Mouse (Mus musculus) embryonic facial prominence, embryonic 13.5 days (tissue): ENCODE data around the gene Krt9. TPM values are rescaled to one million over a fixed set of nuclear protein-coding genes. Genes with fewer than 3 reads are reported as not detected.

Experiments used
- ATAC-seq: fragments of 200-750 bp; cut with Nextera tagmentation; 2 replicates; pipeline ENCODE4 v1.8.0; 2017; ENCODE audit warnings: low read depth; ENCODE audit not compliant: insufficient number of reproducible peaks, insufficient read depth, low FRiP score, low TSS enrichment
- H3K27ac ChIP-seq: fragments of 300-500 bp; sonication (generic); 2 replicates; pipeline ENCODE4 v1.5.1; 2015; ENCODE audit warnings: moderate library complexity, mild to moderate bottlenecking, inconsistent platforms
- H3K27me3 ChIP-seq: fragments of 300-500 bp; sonication (generic); 2 replicates; pipeline ENCODE4 v1.6.1; 2015; ENCODE audit warnings: mild to moderate bottlenecking, inconsistent platforms
- H3K36me3 ChIP-seq: fragments of 300-500 bp; sonication (generic); 2 replicates; pipeline ENCODE4 v1.6.1; 2015; ENCODE audit warnings: mild to moderate bottlenecking, inconsistent platforms
- H3K4me1 ChIP-seq: fragments of 300-500 bp; sonication (generic); 2 replicates; pipeline ENCODE4 v1.6.1; 2015; ENCODE audit warnings: inconsistent platforms
- H3K4me2 ChIP-seq: fragments of 300-500 bp; sonication (generic); 2 replicates; pipeline ENCODE4 v1.6.1; 2015; ENCODE audit warnings: moderate library complexity, mild to moderate bottlenecking, inconsistent platforms
- H3K4me3 ChIP-seq: fragments of 300-500 bp; sonication (generic); 2 replicates; pipeline ENCODE4 v1.5.1; 2015; ENCODE audit warnings: mild to moderate bottlenecking, inconsistent platforms
- H3K9ac ChIP-seq: fragments of 300-500 bp; sonication (generic); 2 replicates; pipeline ENCODE4 v1.6.1; 2015; ENCODE audit warnings: mild to moderate bottlenecking, inconsistent platforms
- H3K9me3 ChIP-seq: fragments of 300-500 bp; sonication (generic); 2 replicates; pipeline ENCODE4 v1.6.1; 2016; ENCODE audit warnings: inconsistent platforms
- WGBS: fragments of 180-500 bp; shearing (Covaris S2); methylation state at CpG from one replicate; pipeline ENCODE4 v1.1.7; 2015; ENCODE audit warnings: mixed read lengths; 5-methylcytosine and 5-hydroxymethylcytosine counted together
- polyA plus RNA-seq: library from polyadenylated mRNA; unstranded; fragments of >200 nt; fragmentation: Nextera tagmentation; extraction: Ambion mirVana; gene quantifications from 2 replicates; pipeline ENCODE4 v1.2.1, GENCODE M21; 2015

The Krt9 gene
- polyA plus RNA-seq, 1 experiment from 2014 or later: not detected

- Histone ChIP-seq H3K9ac (no peak overlapping the region), H3K27me3 (no peaks in the 10 kb centered on the region), H3K4me2 (no peak overlapping the region), H3K4me1 (no peaks in the 10 kb centered on the region), H3K36me3 (no peaks in the 10 kb centered on the region), H3K9me3 (no peaks in the 10 kb centered on the region), H3K4me3 (no peak overlapping the region), H3K27ac (no peak overlapping the region)
- 70% methylated on average over 7 of the region's 7 CpGs for WGBS
- no peak for ATAC-seq
Measured at GRCm38 (mm10) chr11:100181725-100182124, 11.3 kb downstream of the Krt9 start.

GRCm38 (mm10) chr11:100179260-100179659, 13.8 kb downstream of the Krt9 start:
- H3K36me3 ChIP-seq: no peaks in the 10 kb centered on the region
- H3K4me2 ChIP-seq: no peak overlapping the region
- no peaks in the 10 kb centered on the region for H3K4me1 ChIP-seq
- no peak for ATAC-seq
- H3K4me3 ChIP-seq: no peak overlapping the region
- H3K9me3 ChIP-seq: no peaks in the 10 kb centered on the region
- no peak overlapping the region for H3K27ac ChIP-seq
- no peaks in the 10 kb centered on the region for H3K27me3 ChIP-seq
- 81% methylated on average over 3 of the region's 3 CpGs for whole genome bisulfite sequencing
- no peak overlapping the region for H3K9ac ChIP-seq

GRCm38 (mm10) chr11:100178307-100178706, 14.7 kb downstream of the Krt9 start:
- H3K4me2 ChIP-seq: no peak overlapping the region
- 80% methylated on average over 5 of the region's 5 CpGs for WGBS
- no peak overlapping the region for H3K9ac ChIP-seq
- no peaks in the 10 kb centered on the region for H3K27me3 ChIP-seq
- H3K36me3 ChIP-seq: no peaks in the 10 kb centered on the region
- H3K4me3 ChIP-seq: no peak overlapping the region
- H3K27ac ChIP-seq: no peak overlapping the region
- H3K9me3 ChIP-seq: no peaks in the 10 kb centered on the region
- no peak for ATAC-seq
- H3K4me1 ChIP-seq: no peaks in the 10 kb centered on the region

GRCm38 (mm10) chr11:100176791-100177190, 16.3 kb downstream of the Krt9 start:
- H3K4me2 ChIP-seq: no peak overlapping the region
- no peak overlapping the region for H3K9ac ChIP-seq
- ATAC-seq: no peak
- H3K27me3 ChIP-seq: no peaks in the 10 kb centered on the region
- H3K4me3 ChIP-seq: no peak overlapping the region
- no peaks in the 10 kb centered on the region for H3K9me3 ChIP-seq
- no peak overlapping the region for H3K27ac ChIP-seq
- WGBS: 65% methylated on average over 9 of the region's 9 CpGs
- H3K4me1 ChIP-seq: no peaks in the 10 kb centered on the region
- H3K36me3 ChIP-seq: no peaks in the 10 kb centered on the region

- H3K4me3 ChIP-seq: no peak overlapping the region
- H3K4me2 ChIP-seq: no peak overlapping the region
- H3K9me3 ChIP-seq: no peaks in the 10 kb centered on the region
- WGBS: 27% methylated on average over 14 of the region's 14 CpGs
- no peak; the same call in 1 of the 2 replicates for ATAC-seq
- no peak overlapping the region for H3K9ac ChIP-seq
- H3K27me3 ChIP-seq: no peaks in the 10 kb centered on the region
- peaks cover 12% of the 10 kb centered on the region; the same call in 1 of the 2 replicates for H3K4me1 ChIP-seq
- no peaks in the 10 kb centered on the region for H3K36me3 ChIP-seq
- H3K27ac ChIP-seq: no peak overlapping the region
Measured at GRCm38 (mm10) chr11:100168765-100169762, 24.0 kb downstream of the Krt9 start.

- no peak for ATAC-seq
- no peaks in the 10 kb centered on the region for H3K36me3 ChIP-seq
- WGBS: 74% methylated on average over 8 of the region's 8 CpGs
- H3K4me2 ChIP-seq: no peak overlapping the region
- no peak overlapping the region for H3K4me3 ChIP-seq
- no peak overlapping the region for H3K27ac ChIP-seq
- H3K27me3 ChIP-seq: no peaks in the 10 kb centered on the region
- H3K9me3 ChIP-seq: no peaks in the 10 kb centered on the region
- H3K9ac ChIP-seq: no peak overlapping the region
- peaks cover 12% of the 10 kb centered on the region; the same call in 1 of the 2 replicates for H3K4me1 ChIP-seq
Measured at GRCm38 (mm10) chr11:100168071-100168470, 25.0 kb downstream of the Krt9 start.

- no peak overlapping the region for H3K27ac ChIP-seq
- no peak for ATAC-seq
- H3K36me3 ChIP-seq: no peaks in the 10 kb centered on the region
- peaks cover 12% of the 10 kb centered on the region; the same call in 1 of the 2 replicates for H3K4me1 ChIP-seq
- H3K4me3 ChIP-seq: no peak overlapping the region
- no peak overlapping the region for H3K9ac ChIP-seq
- no peak overlapping the region for H3K4me2 ChIP-seq
- H3K9me3 ChIP-seq: no peaks in the 10 kb centered on the region
- no peaks in the 10 kb centered on the region for H3K27me3 ChIP-seq
- WGBS: 55% methylated on average over 7 of the region's 7 CpGs
Measured at GRCm38 (mm10) chr11:100164392-100164791, 28.7 kb downstream of the Krt9 start.

- Histone ChIP-seq H3K4me3 (no peak overlapping the region), H3K27me3 (no peaks in the 10 kb centered on the region; the same call in 1 of the 2 replicates), H3K27ac (no peak overlapping the region), H3K36me3 (no peaks in the 10 kb centered on the region), H3K4me2 (no peak overlapping the region), H3K4me1 (peaks cover 6% of the 10 kb centered on the region; the same call in 1 of the 2 replicates), H3K9ac (no peak overlapping the region), H3K9me3 (no peaks in the 10 kb centered on the region)
- 59% methylated on average over 6 of the region's 6 CpGs for WGBS
- no peak for ATAC-seq
Measured at GRCm38 (mm10) chr11:100157908-100158477, 35.1 kb downstream of the Krt9 start.

- no peak for ATAC-seq
- no peak overlapping the region for H3K4me2 ChIP-seq
- WGBS: 71% methylated on average over 3 of the region's 3 CpGs
Measured at GRCm38 (mm10) chr11:100157331-100157730, 35.7 kb downstream of the Krt9 start.

GRCm38 (mm10) chr11:100155497-100156255, 37.4 kb downstream of the Krt9 start:
- Histone ChIP-seq H3K4me1 (peaks cover 6% of the 10 kb centered on the region; the same call in 1 of the 2 replicates), H3K9me3 (no peaks in the 10 kb centered on the region), H3K27me3 (no peaks in the 10 kb centered on the region; the same call in 1 of the 2 replicates), H3K4me3 (no peak overlapping the region), H3K36me3 (no peaks in the 10 kb centered on the region), H3K4me2 (no peak overlapping the region), H3K9ac (no peak overlapping the region), H3K27ac (no peak overlapping the region)
- ATAC-seq: no peak
- WGBS: 64% methylated on average over 8 of the region's 8 CpGs

More at GRCm38 (mm10) chr11:100157331-100157730, 35.7 kb downstream of the Krt9 start:
- H3K9me3 ChIP-seq: no peaks in the 10 kb centered on the region
- no peak overlapping the region for H3K9ac ChIP-seq
- H3K27me3 ChIP-seq: no peaks in the 10 kb centered on the region; the same call in 1 of the 2 replicates
- H3K36me3 ChIP-seq: no peaks in the 10 kb centered on the region
- peaks cover 6% of the 10 kb centered on the region; the same call in 1 of the 2 replicates for H3K4me1 ChIP-seq
- H3K27ac ChIP-seq: no peak overlapping the region
- no peak overlapping the region for H3K4me3 ChIP-seq

- ATAC-seq: no peak
- peaks cover 8% of the 10 kb centered on the region for H3K4me1 ChIP-seq
- H3K9me3 ChIP-seq: no peaks in the 10 kb centered on the region
- no peak within 1 kb of the TSS for H3K27ac ChIP-seq
- no peak within 1 kb of the TSS for H3K4me3 ChIP-seq
- peaks cover 34% of the 10 kb centered on the region for H3K27me3 ChIP-seq
- no peak within 1 kb of the TSS for H3K4me2 ChIP-seq
- no peaks in the 10 kb centered on the region for H3K36me3 ChIP-seq
- H3K9ac ChIP-seq: no peak within 1 kb of the TSS
- WGBS: 61% methylated on average over 9 of the region's 9 CpGs
Measured at GRCm38 (mm10) chr11:100148615-100149330, 44.3 kb downstream of the Krt9 start, which contains the start of gene Krt19. Gene Krt19 (minus strand): TSS chr11:100148665.
